Mouse (Mus musculus) megakaryocyte-erythroid progenitor cell, adult 5-6 weeks (primary cell): ENCODE measurements around the gene Pnpla3. TPM values are rescaled to one million over a fixed set of nuclear protein-coding genes. Genes with fewer than 3 reads are reported as not detected.
A peak's percentile ranks its signal among the peaks of the same experiment; 100 is the strongest.
"Not testable (repeated sequence)": the region's sequence is repeated elsewhere in the genome, so short reads cannot be mapped to it uniquely, and the experiment has no call there.

Experiments used
- ATAC-seq: replicated peaks from 2 replicates; pipeline ENCODE4 v1.8.0; 2016; ENCODE audit warnings: mild to moderate bottlenecking, inconsistent platforms; ENCODE audit not compliant: severe bottlenecking, poor library complexity, low FRiP score, low TSS enrichment
- total RNA-seq, 2 experiments: library from RNA; stranded (forward) in 1 of 2; stranded (reverse) in 1 of 2; fragments of 200-1000, 215-1000 nt in 1 of 2; fragments of >200 nt in 1 of 2; fragmentation: Nextera tagmentation in 1 of 2; gene quantifications; 2 replicates each; pipeline ENCODE4 v1.2.3; 2014 to 2017

Gene Pnpla3
- total RNA-seq (2014; fragmentation: Nextera tagmentation): not detected in 2 replicates
- not detected in 2 replicates for total RNA-seq (2017)

DNA sequence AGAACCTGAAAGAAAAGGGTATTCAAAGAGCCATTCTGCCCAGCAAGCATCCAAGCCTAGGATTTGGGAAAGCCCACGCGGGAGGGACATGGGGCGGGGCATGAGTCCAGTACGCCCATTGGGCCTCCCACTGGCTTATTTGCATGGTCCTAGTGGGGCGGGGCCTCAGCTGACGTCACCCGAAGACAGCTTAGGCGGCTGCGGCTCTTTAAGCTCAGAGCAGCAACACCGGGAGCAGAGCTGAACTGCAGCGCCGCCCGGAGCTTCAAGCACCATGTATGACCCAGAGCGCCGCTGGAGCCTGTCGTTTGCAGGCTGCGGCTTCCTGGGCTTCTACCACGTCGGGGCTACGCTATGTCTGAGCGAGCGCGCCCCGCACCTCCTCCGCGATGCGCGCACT, at the start of gene Pnpla3:
TSS of gene Pnpla3 (plus strand) at position 238 of the 400 bp plus-strand sequence.
- peak; percentile 99 for ATAC-seq

GRCm38 (mm10) chr15:84120612-84121011, 47.0 kb upstream of the Pnpla3 start:
- 0 out of 2 replicates have a peak, but pooled peaks have one; percentile 45 for ATAC-seq

DNA sequence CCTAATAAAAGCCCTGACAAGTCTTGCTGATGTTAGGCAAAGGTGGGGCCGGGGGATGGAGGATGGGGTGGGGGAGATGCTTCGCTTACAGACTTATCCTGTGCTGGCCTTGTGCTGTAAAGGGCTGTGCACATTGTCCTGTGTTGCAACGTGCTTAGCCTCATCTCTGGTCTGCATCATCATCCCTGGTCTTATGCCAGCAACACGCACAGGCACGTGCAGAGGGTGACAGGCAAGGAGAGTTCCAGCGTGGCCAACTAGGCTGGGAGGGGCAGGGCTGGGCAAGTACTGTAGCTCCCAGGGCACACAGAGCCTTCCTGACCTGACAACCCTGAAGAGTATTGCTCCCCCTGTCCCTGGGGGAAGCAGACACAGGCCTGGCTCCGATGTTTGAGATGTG, 46.6 kb upstream of the Pnpla3 start:
- no peak for ATAC-seq

DNA sequence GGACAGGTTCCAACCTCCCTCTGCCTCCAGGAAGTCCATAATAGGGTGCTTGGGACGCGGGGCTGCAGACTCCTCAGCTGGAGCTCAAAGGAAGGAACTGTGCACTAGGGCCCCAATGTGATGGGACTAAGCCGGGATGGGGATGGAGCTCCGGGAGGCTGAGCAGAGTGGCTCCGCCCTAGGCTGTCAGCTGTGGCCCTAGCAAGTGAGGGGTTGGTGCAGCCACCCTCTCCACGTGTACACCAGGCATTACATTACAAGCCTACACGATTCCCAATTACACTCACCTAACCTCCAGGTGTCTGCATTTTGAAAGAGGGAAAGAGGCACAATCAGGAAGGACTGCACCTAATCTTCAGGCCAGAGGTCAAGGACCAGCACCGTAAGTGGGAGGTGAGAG, 44.6 kb upstream of the Pnpla3 start, which contains the start of gene Pnpla5:
TSS of gene Pnpla5 (minus strand) at position 101 of the 400 bp plus-strand sequence.
- no peak for ATAC-seq

DNA sequence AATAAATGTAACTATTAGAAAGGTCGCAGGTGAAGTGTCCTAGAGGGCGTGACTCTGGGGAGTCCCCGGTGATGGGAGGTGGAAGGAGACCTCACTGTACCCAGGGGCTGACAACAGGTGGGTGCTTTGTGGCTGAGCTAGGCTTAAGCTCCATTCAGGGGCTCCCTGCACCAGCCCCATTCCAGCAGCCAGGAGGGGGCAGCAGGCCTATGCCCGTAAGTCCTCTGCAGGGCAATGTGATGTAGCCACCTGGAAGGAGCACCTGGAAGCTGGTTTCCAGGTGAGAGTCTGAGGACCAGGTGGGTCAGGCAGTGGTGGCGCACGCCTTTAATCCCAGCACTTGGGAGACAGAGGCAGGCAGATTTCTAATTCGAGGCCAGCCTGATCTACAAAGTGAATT, 43.6 kb upstream of the Pnpla3 start:
- no peak for ATAC-seq

DNA sequence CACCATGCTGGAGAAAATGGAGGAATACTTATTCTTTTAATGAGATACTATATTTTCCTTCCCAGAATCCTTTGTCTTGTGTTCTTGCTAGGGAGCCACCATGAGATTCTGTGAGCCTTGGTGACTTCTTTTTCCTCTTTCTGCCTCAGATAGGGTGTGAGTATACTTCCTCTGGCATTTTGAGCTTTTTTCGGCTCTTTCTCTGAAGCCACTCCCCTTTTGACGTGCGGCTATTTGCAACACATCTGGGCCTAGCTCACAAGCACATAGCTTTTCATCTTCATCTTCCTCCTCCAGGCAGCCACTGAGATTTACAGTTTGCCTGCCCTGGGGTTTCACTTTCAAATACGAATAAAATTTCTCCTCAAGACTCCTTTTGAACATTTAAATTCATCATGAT, 41.2 kb upstream of the Pnpla3 start:
- no peak for ATAC-seq

DNA sequence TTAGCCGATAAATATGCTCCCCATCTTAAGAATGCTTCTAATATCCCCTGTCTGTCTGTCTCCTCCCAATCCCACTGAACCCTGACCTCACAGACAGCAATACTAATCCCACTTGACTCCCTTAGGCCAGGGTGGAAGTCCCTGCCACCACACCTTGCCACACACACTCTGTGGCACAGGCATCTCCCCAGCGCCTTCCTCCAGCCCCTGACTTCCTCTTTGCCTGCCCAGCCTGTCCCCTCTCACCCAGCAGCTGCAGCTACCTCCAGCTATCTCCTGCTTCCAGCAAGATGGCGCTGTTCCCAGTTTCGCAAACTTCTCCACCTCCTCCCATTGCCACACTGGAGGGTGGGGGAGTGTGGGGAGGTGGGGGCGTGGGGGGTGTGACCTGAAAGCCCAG, 40.8 kb upstream of the Pnpla3 start:
- no peak for ATAC-seq

DNA sequence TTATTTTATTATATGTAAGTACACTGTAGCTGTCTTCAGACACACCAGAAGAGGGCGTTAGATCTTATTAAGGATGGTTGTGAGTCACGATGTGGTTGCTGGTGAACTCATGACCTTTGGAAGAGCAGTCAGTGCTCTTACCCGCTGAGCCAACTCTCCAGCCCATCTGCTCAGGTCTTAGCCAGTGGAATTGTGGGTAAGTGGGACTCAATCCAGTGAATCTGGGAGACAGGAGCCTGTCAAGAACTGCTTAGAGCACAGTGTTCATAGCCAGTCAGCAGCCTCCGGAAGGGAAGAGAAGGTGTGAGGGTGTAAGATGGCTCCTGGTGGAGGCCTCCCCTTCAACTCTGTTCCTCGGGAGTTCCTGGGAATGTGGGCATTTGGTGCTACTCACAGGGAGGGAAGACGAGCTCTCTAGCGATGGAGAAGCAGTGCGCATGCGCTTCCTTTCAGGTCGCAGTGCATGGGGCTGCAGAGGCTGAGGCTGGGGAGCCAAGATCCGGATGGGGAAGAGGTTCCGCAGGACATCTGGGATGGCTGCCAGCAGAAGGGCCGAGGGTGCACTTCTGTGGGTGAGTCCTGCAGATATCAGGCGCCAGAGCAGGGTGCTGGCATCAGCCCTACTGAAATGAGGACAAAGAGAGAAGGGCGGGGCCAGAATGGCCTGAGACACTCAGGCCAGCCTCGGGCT, 36.4 kb upstream of the Pnpla3 start:
- peak; percentile 71 for ATAC-seq

DNA sequence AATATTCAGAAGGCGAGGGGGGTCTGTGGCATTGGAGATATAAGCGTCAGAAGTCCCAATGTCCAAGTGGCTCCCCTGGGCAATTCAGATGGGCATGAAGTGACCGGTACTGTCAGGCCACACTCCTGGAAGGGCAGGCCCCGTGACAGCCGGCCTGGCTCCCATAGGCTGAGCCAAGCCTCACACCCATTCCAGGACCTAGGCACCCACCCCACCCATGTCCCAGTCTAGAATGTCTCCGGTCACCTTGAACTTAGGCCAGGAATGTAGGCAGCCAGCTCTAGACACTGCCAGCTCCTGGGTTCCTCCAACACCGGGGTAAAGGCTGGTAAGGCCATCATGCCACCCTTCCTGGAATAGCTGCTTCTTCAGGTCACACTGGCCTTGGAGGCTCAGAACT, 35.7 kb upstream of the Pnpla3 start:
- ATAC-seq: no peak

DNA sequence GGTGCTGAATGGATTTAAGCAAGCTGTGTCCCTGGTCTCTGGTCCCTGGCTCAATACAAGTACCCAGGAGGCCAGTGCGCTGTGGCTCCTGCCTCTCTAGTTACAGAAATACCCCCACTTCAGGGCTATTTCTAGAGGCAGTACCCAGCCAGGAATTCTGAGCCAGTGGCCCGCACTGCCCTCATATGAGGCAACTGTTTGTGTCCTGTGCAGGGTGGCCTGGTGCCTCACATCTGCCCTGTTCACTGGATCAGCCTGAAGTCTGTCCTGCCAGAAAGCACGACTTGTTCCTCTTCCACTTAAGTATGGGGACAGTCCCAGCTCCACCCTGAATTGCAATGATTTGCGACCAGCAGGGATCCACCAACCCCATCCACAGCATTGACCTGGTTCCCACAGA, 34.2 kb upstream of the Pnpla3 start:
- ATAC-seq: no peak

DNA sequence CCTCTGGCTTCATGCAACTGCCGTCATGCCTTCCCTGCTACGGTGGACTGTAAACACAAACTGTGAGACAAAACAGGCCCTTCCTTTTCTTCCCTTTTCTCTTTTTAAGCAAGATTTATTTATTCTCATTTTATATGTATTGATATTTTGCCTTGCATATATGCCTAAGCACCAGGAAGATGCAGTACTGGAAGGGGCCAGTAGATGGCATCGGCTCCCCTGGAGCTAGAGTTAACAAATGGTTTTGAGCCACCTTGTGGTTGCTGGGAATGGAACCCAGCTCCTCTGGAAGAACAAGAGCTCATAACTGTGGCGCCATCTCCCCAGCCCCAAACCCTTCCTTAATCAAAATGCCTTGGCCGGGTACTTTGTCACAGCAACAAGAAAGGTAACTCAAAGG, 32.2 kb upstream of the Pnpla3 start:
- peak; percentile 45; the same call in 1 of the 2 replicates for ATAC-seq

GRCm38 (mm10) chr15:84136473-84137415, 30.9 kb upstream of the Pnpla3 start:
- no peak; the same call in 1 of the 2 replicates for ATAC-seq

DNA sequence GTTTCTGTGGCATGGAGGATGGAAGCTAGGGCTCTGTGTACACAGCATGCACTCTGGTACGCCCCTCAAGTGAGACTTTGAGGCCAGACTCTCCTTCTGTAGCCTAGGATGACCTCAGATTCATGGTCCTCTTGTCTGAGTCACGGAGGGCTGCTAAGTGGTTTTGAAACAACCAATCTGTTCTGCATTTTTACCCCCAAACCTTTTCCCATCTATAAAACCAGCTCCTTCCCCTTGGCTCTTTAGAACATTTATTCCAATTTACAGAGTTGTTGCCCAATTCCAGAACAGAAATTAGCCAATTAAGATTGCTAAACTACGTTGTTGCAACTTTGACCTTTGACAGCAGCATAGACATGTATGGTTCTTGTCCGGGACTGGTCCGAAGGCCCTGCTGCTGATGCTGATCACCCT, 28.0 kb upstream of the Pnpla3 start:
- no peak for ATAC-seq

GRCm38 (mm10) chr15:84140109-84140508, 27.5 kb upstream of the Pnpla3 start:
- no peak for ATAC-seq

DNA sequence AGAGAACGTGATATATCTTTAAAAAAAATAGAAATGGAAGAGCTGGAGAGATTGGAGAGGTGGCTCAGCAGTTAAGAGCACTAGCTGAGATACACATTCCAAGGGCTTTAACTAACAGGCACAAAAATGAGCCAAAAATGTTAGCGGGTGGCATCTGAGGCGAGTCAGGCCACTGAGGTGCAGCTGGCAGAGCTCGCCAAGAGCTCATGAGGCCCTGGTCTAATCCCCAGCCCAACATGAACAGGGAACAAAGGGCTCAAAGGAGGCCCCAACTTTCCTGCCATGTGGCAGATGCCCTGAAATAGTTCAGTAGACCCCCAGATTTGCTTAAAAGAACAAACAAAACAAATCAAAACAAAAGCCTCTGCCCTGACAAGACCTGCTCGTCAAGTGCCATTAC, 26.7 kb upstream of the Pnpla3 start:
- ATAC-seq: no peak

DNA sequence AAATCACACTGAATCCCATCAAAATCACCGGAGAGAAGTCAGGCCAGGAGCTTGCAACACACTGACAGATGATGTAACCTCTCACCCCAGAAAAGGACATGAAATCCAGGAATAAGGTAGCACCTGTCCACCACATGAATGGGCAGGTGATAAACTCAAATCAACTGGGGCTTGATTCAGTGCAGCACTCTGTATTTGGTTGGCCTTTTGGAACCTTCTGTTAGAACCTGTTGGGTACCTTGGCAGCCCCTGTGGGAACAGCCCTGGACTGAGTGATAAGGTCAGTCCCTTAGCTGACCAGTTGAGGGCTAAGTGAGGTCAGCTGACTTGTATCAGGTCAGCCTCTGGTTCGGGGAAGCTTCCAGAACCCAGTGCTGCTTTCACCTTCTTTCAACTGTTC, 11.5 kb upstream of the Pnpla3 start:
- ATAC-seq: no peak

GRCm38 (mm10) chr15:84157530-84157929, 10.1 kb upstream of the Pnpla3 start:
- ATAC-seq: not testable (repeated sequence)

GRCm38 (mm10) chr15:84161871-84162270, 5.8 kb upstream of the Pnpla3 start:
- ATAC-seq: no peak

- ATAC-seq: no peak
Observed at GRCm38 (mm10) chr15:84166818-84167217, 819 bp upstream of the Pnpla3 start.
